Comparison of ENCODE assay signal across 8 mouse cellular contexts in genomic region chr7:126502023-126502741, GRCm38 (mm10). TPM values are rescaled to one million over a fixed set of nuclear protein-coding genes. Genes with fewer than 3 reads are reported as not detected.
DNase-seq lines count a peak whose midpoint lies in the region; ATAC-seq and TF ChIP-seq lines count a peak whose summit lies in the region.

No protein-coding gene starts in this region.

- peak overlapping the region; percentile 100 for H3K9ac ChIP-seq in embryonic facial prominence, embryonic 11.5 days (replicated peaks; ENCODE audit: low read length)
- peak overlapping the region; percentile 100 for H3K9ac ChIP-seq in limb, embryonic 11.5 days (ENCODE audit: low read length)
- peak overlapping the region; percentile 99 for H3K9ac ChIP-seq in midbrain, embryonic 13.5 days (replicated peaks)

- no peaks in the 10 kb centered on the region for H3K27me3 ChIP-seq in embryonic facial prominence, embryonic 11.5 days (ENCODE audit: control insufficient read depth, insufficient read depth, low read length)
- no peaks in the 10 kb centered on the region for H3K27me3 ChIP-seq in limb, embryonic 11.5 days (ENCODE audit: control insufficient read depth, insufficient read depth, low read length)
- H3K27me3 ChIP-seq in midbrain, embryonic 13.5 days, result no peaks in the 10 kb centered on the region
- no peaks in the 10 kb centered on the region for H3K27me3 ChIP-seq in small intestine, adult 2 months (ENCODE audit: control insufficient read depth, insufficient read depth, low read length)

- peak overlapping the region; percentile 60 for H3K4me2 ChIP-seq in embryonic facial prominence, embryonic 11.5 days (ENCODE audit: low read depth, low read length)
- H3K4me2 ChIP-seq in limb, embryonic 11.5 days (ENCODE audit: low read depth, severe bottlenecking), result peak overlapping the region; percentile 77
- peak overlapping the region; percentile 79 for H3K4me2 ChIP-seq in midbrain, embryonic 13.5 days (replicated peaks)

- peaks cover 17% of the 10 kb centered on the region for H3K36me3 ChIP-seq in embryonic facial prominence, embryonic 11.5 days (replicated peaks; ENCODE audit: control insufficient read depth, insufficient read depth, low read depth, low read length)
- peaks cover 25% of the 10 kb centered on the region for H3K36me3 ChIP-seq in limb, embryonic 11.5 days (ENCODE audit: control insufficient read depth, insufficient read depth, low read length)
- peaks cover 41% of the 10 kb centered on the region for H3K36me3 ChIP-seq in midbrain, embryonic 13.5 days
- peaks cover 38% of the 10 kb centered on the region for H3K36me3 ChIP-seq in small intestine, adult 2 months (ENCODE audit: control insufficient read depth, insufficient read depth, low read length)

- ATAC-seq in embryonic facial prominence, embryonic 11.5 days (replicated peaks; ENCODE audit: insufficient number of reproducible peaks, low FRiP score, low TSS enrichment, low read depth), result peak; percentile 88
- ATAC-seq in limb, embryonic 11.5 days (ENCODE audit: insufficient number of reproducible peaks, low FRiP score, low TSS enrichment, low read depth), result peak; percentile 92
- ATAC-seq in midbrain, embryonic 13.5 days, result peak; percentile 93

- no peaks in the 10 kb centered on the region for H3K4me1 ChIP-seq in embryonic facial prominence, embryonic 11.5 days (ENCODE audit: control insufficient read depth, insufficient read depth, low read length)
- H3K4me1 ChIP-seq in limb, embryonic 11.5 days (ENCODE audit: control insufficient read depth, insufficient read depth, low read length), result no peaks in the 10 kb centered on the region
- peaks cover 23% of the 10 kb centered on the region for H3K4me1 ChIP-seq in midbrain, embryonic 13.5 days (replicated peaks)
- no peaks in the 10 kb centered on the region for H3K4me1 ChIP-seq in small intestine, adult 2 months (ENCODE audit: control insufficient read depth, insufficient read depth, insufficient read length, low read length)

- DNase-seq in 3134 (ENCODE audit: extremely low read depth, insufficient read length, low spot score), result peak; percentile 98
- DNase-seq in adrenal gland, postnatal 25 days, result peak; percentile 92
- peak; percentile 96 for DNase-seq in embryonic facial prominence, embryonic 11.5 days (ENCODE audit: low spot score)
- DNase-seq in heart, adult 11 months, result peak; percentile 100
- peak; percentile 95 for DNase-seq in kidney, adult 18-20 months
- peak; percentile 95 for DNase-seq in limb, embryonic 11.5 days (ENCODE audit: low spot score)

- H3K27ac ChIP-seq in embryonic facial prominence, embryonic 11.5 days (replicated peaks; ENCODE audit: low read depth, low read length), result peak overlapping the region; percentile 99
- H3K27ac ChIP-seq in limb, embryonic 11.5 days (replicated peaks; ENCODE audit: low read depth, low read length), result peak overlapping the region; percentile 100
- H3K27ac ChIP-seq in midbrain, embryonic 13.5 days, result peak overlapping the region; percentile 99
- H3K27ac ChIP-seq in small intestine, adult 2 months (ENCODE audit: insufficient read depth, low read depth, low read length), result peak overlapping the region; percentile 87

- TF ChIP-seq CTCF in small intestine, adult 2 months (IDR thresholded peaks at IDR 0.05; ENCODE audit: extremely low read depth, insufficient read length, insufficient replicate concordance, low read depth, low read length), result no peak

- no peak; the same call in 1 of the 2 replicates for TF ChIP-seq POLR2A in small intestine, adult 2 months (IDR thresholded peaks at IDR 0.05; ENCODE audit: low read depth, low read length)

- no peaks in the 10 kb centered on the region for H3K9me3 ChIP-seq in embryonic facial prominence, embryonic 11.5 days (replicated peaks; ENCODE audit: control insufficient read depth, low read length)
- H3K9me3 ChIP-seq in limb, embryonic 11.5 days (ENCODE audit: control insufficient read depth, low read length), result no peaks in the 10 kb centered on the region
- no peaks in the 10 kb centered on the region for H3K9me3 ChIP-seq in midbrain, embryonic 13.5 days

- under 1% methylated on average over 53 of the region's 57 CpGs for WGBS in embryonic facial prominence, embryonic 11.5 days
- WGBS in limb, embryonic 11.5 days, result 0% methylated on average over 49 of the region's 57 CpGs
- WGBS in midbrain, embryonic 13.5 days, result 1% methylated on average over 56 of the region's 57 CpGs
- under 1% methylated on average over 55 of the region's 57 CpGs for WGBS in small intestine, adult 2 months

- H3K4me3 ChIP-seq in embryonic facial prominence, embryonic 11.5 days (ENCODE audit: low read depth, low read length), result peak overlapping the region; percentile 100
- peak overlapping the region; percentile 96 for H3K4me3 ChIP-seq in limb, embryonic 11.5 days (ENCODE audit: low read depth, low read length)
- peak overlapping the region; percentile 100 for H3K4me3 ChIP-seq in midbrain, embryonic 13.5 days (replicated peaks)
- H3K4me3 ChIP-seq in small intestine, adult 2 months (ENCODE audit: low read depth, low read length), result peak overlapping the region; percentile 86

RNA-seq across cellular contexts. Expression of gene Atxn2l, which starts 1.1 kb away (rescaled TPM):
- total RNA-seq in adrenal gland, postnatal 25 days (2021), result 123 and 138 TPM in 2 replicates
- polyA plus RNA-seq in embryonic facial prominence, embryonic 11.5 days (2014; fragmentation: Nextera tagmentation; extraction: Ambion mirVana), result 44.8 and 46.2 TPM in 2 replicates
- polyA plus RNA-seq in limb, embryonic 11.5 days (2014; fragmentation: Nextera tagmentation; extraction: Ambion mirVana), result 62.0 and 66.3 TPM in 2 replicates
- 65.1 and 76.5 TPM in 2 replicates for polyA plus RNA-seq in midbrain, embryonic 13.5 days (2015; fragmentation: Nextera tagmentation; extraction: Ambion mirVana)
- polyA plus RNA-seq in small intestine, adult 2 months (2012; rRNA removed), result 143 and 301 TPM in 2 replicates

RNA-seq across cellular contexts. Expression of gene Tufm, which starts 15.0 kb away (rescaled TPM):
- total RNA-seq in adrenal gland, postnatal 25 days (2021), result 180 and 191 TPM in 2 replicates
- 158 and 159 TPM in 2 replicates for polyA plus RNA-seq in embryonic facial prominence, embryonic 11.5 days (2014; fragmentation: Nextera tagmentation; extraction: Ambion mirVana)
- 165 and 170 TPM in 2 replicates for polyA plus RNA-seq in limb, embryonic 11.5 days (2014; fragmentation: Nextera tagmentation; extraction: Ambion mirVana)
- 117 and 124 TPM in 2 replicates for polyA plus RNA-seq in midbrain, embryonic 13.5 days (2015; fragmentation: Nextera tagmentation; extraction: Ambion mirVana)
- polyA plus RNA-seq in small intestine, adult 2 months (2012; rRNA removed), result 83.1 and 121 TPM in 2 replicates

RNA-seq across cellular contexts. Expression of gene Sh2b1, which starts 27.0 kb away (rescaled TPM):
- total RNA-seq in adrenal gland, postnatal 25 days (2021), result 60.4 and 63.6 TPM in 2 replicates
- 36.3 and 39.3 TPM in 2 replicates for polyA plus RNA-seq in embryonic facial prominence, embryonic 11.5 days (2014; fragmentation: Nextera tagmentation; extraction: Ambion mirVana)
- polyA plus RNA-seq in limb, embryonic 11.5 days (2014; fragmentation: Nextera tagmentation; extraction: Ambion mirVana), result 50.7 and 51.3 TPM in 2 replicates
- polyA plus RNA-seq in midbrain, embryonic 13.5 days (2015; fragmentation: Nextera tagmentation; extraction: Ambion mirVana), result 63.7 and 69.5 TPM in 2 replicates
- 30.5 and 54.4 TPM in 2 replicates for polyA plus RNA-seq in small intestine, adult 2 months (2012; rRNA removed)

RNA-seq across cellular contexts. Expression of gene Atp2a1, which starts 39.3 kb away (rescaled TPM):
- total RNA-seq in adrenal gland, postnatal 25 days (2021), result not detected in 2 replicates
- 6.6 and 6.7 TPM in 2 replicates for polyA plus RNA-seq in embryonic facial prominence, embryonic 11.5 days (2014; fragmentation: Nextera tagmentation; extraction: Ambion mirVana)
- polyA plus RNA-seq in limb, embryonic 11.5 days (2014; fragmentation: Nextera tagmentation; extraction: Ambion mirVana), result 16.0 and 18.8 TPM in 2 replicates
- 0.32 and 0.49 TPM in 2 replicates for polyA plus RNA-seq in midbrain, embryonic 13.5 days (2015; fragmentation: Nextera tagmentation; extraction: Ambion mirVana)
- polyA plus RNA-seq in small intestine, adult 2 months (2012; rRNA removed), result 0.08 and 0.23 TPM in 2 replicates

Comparison
In these comparisons a context has a peak if more than half of its experiments do, and no peak if none do; other contexts are left out.
1. Peak in every context shown above with its lines: DNase-seq, ATAC-seq, H3K4me3 ChIP-seq and H3K27ac ChIP-seq.